Mouse (Mus musculus): ENCODE results near the gene Tescl. TPM values are rescaled to one million over a fixed set of nuclear protein-coding genes. Genes with fewer than 3 reads are reported as not detected.

Tescl gene
- polyA plus RNA-seq, 1 experiment from 2014 or later = not detected

DNA sequence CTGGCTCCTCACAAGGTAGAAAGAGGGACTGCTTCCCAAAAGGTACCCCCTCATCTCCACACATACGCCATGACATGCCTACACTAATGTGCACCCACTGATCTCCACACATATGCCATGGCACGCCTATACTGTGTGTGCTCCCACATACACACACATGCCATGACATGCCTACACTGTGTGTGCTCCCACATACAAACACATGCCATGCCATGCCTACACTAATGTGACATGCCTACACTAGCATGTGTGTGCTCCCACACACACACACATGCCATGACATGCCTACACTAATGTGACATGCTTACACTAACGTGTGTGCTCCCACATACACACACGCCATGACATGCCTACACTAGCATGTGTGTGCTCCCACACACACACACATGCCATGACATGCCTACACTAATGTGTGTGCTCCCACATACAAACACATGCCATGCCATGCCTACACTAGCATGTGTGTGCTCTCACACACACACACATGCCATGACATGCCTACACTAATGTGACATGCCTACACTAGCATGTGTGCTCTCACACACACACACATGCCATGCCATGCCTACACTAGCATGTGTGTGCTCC lies 43.5 kb downstream of the Tescl start:
- DNase-seq (ENCODE audit: low read depth, low spot score) (no peak), ATAC-seq (no peak)
- in situ Hi-C loops (cut with MboI; ENCODE audit: low pct_unique_long_range_greater_than_20kb) = no loop called here
- no peaks in the 10 kb centered on the region for H3K27me3 ChIP-seq
- TF ChIP-seq CTCF (IDR thresholded peaks at IDR 0.05) = no peak
- ChIA-PET POLR2A (no interaction called here), CTCF (interaction anchor here (0.8 kb wide), 1 partner anchor 10 kb away, joined by 3 read pairs; no protein-coding TSS in a partner anchor)

DNA sequence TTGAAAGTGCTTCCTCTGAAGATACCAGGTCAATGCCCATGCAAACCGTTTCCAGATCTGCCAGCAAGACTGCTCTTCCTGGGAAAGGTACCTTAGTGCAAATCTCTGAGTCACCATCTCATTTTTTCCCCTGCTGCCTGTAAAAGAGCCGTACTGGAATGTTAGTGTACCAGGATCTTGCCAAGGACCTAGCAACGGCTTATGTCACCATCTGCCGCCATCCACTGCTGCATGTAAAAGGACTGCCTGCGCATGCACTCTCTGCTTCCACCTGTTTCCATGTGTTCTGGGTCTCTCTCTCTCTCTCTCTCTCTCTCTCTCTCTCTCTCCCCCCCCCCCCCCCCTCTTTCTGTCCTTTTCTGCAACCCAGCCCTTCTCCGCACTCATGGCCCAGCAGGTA lies 45.2 kb downstream of the Tescl start:
- CTCF ChIA-PET = interaction anchor here (0.8 kb wide), 1 partner anchor 135 kb away, joined by 4 read pairs; no protein-coding TSS in a partner anchor
- no peak for ATAC-seq

DNA sequence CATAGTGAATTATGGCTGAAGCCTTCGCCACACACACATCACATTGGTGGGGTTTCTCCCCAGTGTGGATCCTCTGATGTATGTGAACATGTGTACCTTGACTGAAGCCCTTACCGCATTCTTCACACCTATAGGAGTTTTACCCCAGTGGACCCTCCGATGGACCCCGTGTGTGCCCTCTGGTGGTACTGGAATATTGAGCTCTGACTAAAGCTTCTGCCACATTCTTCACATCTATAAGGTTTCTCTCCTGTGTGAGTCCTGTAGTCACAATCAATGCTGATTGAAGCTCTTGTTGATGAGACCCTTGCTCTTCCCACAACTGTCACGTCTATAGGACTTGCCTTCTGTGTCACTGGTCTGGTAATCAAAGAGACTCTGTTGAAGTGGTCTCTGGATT lies 46.1 kb downstream of the Tescl start:
- ChIA-PET POLR2A (interaction anchor here (1.5 kb wide), 1 partner anchor 17 kb away, joined by 4 read pairs; the partner anchor contains the start of gene Zfp93), CTCF (interaction anchor here (0.7 to 1.2 kb wide), 6 partner anchors 10 to 135 kb away, joined by 3 to 5 read pairs (median 4); partner anchors contain the start of gene Zfp108)
- in situ Hi-C loops (cut with MboI; ENCODE audit: low pct_unique_long_range_greater_than_20kb) = loop anchor here (5.0 kb wide), 2 partner anchors 135 to 320 kb away; no protein-coding TSS in a partner anchor
- no peaks in the 10 kb centered on the region for H3K27me3 ChIP-seq
- peak; percentile 63 for TF ChIP-seq CTCF (IDR thresholded peaks at IDR 0.05)
- DNase-seq (ENCODE audit: low read depth, low spot score) (no peak), ATAC-seq (no peak)

More for the DNA sequence above, 45.2 kb downstream of the Tescl start:
- DNase-seq (ENCODE audit: low read depth, low spot score) = no peak
- in situ Hi-C loops (cut with MboI; ENCODE audit: low pct_unique_long_range_greater_than_20kb) = loop anchor here (5.0 kb wide), 2 partner anchors 136 to 321 kb away; no protein-coding TSS in a partner anchor
- POLR2A ChIA-PET = no interaction called here
- no peaks in the 10 kb centered on the region for H3K27me3 ChIP-seq
- TF ChIP-seq CTCF (IDR thresholded peaks at IDR 0.05) = no peak

DNA sequence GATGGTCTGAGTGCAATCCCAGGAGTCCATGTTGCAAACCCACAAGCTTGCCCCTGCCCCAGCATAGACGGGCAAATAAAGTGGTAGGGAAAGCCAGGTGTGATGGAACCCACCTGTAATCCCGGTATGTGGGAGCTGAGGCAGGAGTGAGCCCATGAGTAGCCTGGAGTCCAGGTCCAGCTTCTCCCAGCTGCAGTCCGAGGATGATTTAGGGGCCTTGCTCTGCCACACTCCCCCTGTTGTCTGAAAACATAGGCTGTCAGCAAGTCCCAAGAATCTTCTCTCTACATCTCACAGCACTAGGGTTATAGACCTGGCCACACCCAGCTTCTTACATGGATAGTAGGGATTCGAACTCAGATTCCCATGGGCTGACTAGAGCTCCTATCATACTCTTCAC lies 46.8 kb downstream of the Tescl start:
- in situ Hi-C loops (cut with MboI; ENCODE audit: low pct_unique_long_range_greater_than_20kb) = loop anchor here (5.0 kb wide), 2 partner anchors 135 to 320 kb away; no protein-coding TSS in a partner anchor
- no peaks in the 10 kb centered on the region for H3K27me3 ChIP-seq
- DNase-seq (ENCODE audit: low read depth, low spot score) = no peak
- TF ChIP-seq CTCF (IDR thresholded peaks at IDR 0.05) = no peak
- POLR2A ChIA-PET = interaction anchor here (1.5 kb wide), 1 partner anchor 17 kb away, joined by 4 read pairs; the partner anchor contains the start of gene Zfp93
- ATAC-seq = no peak
- CTCF ChIA-PET = interaction anchor here (0.8 to 1.2 kb wide), 4 partner anchors 11 to 22 kb away, joined by 3 to 4 read pairs (median 3); no protein-coding TSS in a partner anchor

DNA sequence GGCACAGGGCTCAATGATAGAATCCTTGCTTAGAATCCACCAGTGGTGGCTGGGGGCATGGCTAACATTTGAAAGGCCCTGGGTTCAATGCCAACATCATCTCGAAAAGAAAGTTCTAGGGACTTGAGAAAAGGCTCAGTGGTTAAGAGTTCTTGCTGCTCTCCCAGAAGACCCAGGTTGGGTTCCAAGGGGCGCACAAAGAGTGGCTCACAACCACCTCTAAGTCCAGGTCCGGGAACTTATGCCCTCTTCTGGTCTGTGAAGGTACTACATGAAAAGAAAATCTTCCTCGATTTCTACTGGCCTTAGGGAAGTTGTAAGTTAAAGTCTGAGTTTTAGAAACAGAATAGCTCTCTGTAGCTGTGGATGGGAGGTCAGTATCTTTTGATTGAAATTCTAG lies 47.6 kb downstream of the Tescl start:
- in situ Hi-C loops (cut with MboI; ENCODE audit: low pct_unique_long_range_greater_than_20kb) = loop anchor here (5.0 kb wide), 2 partner anchors 134 to 319 kb away; no protein-coding TSS in a partner anchor
- CTCF ChIA-PET = interaction anchor here (0.8 to 0.9 kb wide), 2 partner anchors 12 to 21 kb away, joined by 3 read pairs; no protein-coding TSS in a partner anchor
- POLR2A ChIA-PET = no interaction called here
- ATAC-seq (no peak), DNase-seq (ENCODE audit: low read depth, low spot score) (no peak)
- TF ChIP-seq CTCF (IDR thresholded peaks at IDR 0.05) = peak; percentile 48
- no peaks in the 10 kb centered on the region for H3K27me3 ChIP-seq

Other genes with a start within 250 kb of the Tescl start
- gene Zfp112, start 221.6 kb downstream of the Tescl start, polyA plus RNA-seq (2021) = 2.4 TPM
- gene Zfp235, start 199.8 kb downstream of the Tescl start, polyA plus RNA-seq (2021) = 7.5 TPM
- 0.10 TPM for gene Zfp114, start 158.9 kb downstream of the Tescl start, polyA plus RNA-seq (2021)
- 8.1 TPM for gene Zfp111, start 122.5 kb downstream of the Tescl start, polyA plus RNA-seq (2021)
- 4.2 TPM for gene Zfp109, start 96.4 kb downstream of the Tescl start, polyA plus RNA-seq (2021)
- 4.6 TPM for gene Zfp108, start 79.1 kb downstream of the Tescl start, polyA plus RNA-seq (2021)
- 12.5 TPM for gene Zfp93, start 63.5 kb downstream of the Tescl start, polyA plus RNA-seq (2021)
- gene Zfp61, start 32.7 kb downstream of the Tescl start, polyA plus RNA-seq (2021) = 14.0 TPM
- gene Zfp94, start 17.3 kb downstream of the Tescl start, polyA plus RNA-seq (2021) = 8.8 TPM
- not detected for gene Lypd5, start 15.3 kb upstream of the Tescl start, polyA plus RNA-seq (2021)
- not detected for gene Kcnn4, start 36.3 kb upstream of the Tescl start, polyA plus RNA-seq (2021)
- gene Smg9, start 65.7 kb upstream of the Tescl start, polyA plus RNA-seq (2021) = 26.6 TPM
- gene Irgc1, start 118.4 kb upstream of the Tescl start, polyA plus RNA-seq (2021) = not detected
- gene Plaur, start 128.5 kb upstream of the Tescl start, polyA plus RNA-seq (2021) = 87.9 TPM
- gene Cadm4, start 148.1 kb upstream of the Tescl start, polyA plus RNA-seq (2021) = 44.1 TPM
- 32.4 TPM for gene Zfp428, start 173.1 kb upstream of the Tescl start, polyA plus RNA-seq (2021)
- 0.21 TPM for gene AC161166.1, start 178.5 kb upstream of the Tescl start, polyA plus RNA-seq (2021)
- gene Irgq, start 196.8 kb upstream of the Tescl start, polyA plus RNA-seq (2021) = 28.8 TPM
- gene Pinlyp, start 212.2 kb upstream of the Tescl start, polyA plus RNA-seq (2021) = 0.26 TPM
- gene Xrcc1, start 212.4 kb upstream of the Tescl start, polyA plus RNA-seq (2021) = 60.3 TPM